Comparison of ENCODE assay signal across 11 mouse cellular contexts in the genomic region with DNA sequence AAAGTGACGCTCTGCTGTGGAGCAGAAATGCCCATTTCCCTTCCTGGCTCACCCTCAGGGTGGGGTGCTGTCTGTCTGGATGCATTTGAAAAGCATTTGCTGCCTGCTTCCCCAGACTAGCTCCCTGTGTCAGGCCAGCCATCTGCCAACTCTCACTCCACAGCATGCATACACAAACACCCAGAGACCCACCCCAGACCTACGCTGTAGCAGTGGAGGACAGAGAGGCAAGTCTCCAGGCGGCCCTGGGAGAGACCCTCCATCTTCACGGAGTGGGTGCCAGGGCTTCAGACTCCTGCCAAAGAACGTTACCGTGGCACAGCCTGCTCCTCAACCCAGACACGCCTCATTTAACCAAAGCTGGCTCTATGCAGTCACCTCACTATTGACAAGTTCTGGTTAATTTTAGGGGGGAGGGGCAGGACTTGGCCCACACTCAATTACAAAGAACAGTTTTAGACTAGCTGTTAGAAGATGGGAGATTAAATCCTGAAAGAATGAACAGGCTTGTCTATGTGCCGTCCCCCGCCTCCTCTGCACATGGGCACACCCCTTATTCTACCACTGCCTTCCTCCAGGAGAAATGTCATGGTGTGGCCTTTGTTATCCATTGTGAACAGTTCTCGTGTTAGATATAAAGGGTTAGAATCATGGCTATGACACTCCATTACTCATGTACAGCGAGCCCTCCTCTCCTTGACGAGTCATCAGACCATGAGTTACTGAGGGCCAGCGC. TPM values are rescaled to one million over a fixed set of nuclear protein-coding genes. Genes with fewer than 3 reads are reported as not detected.
DNase-seq lines count a peak whose midpoint lies in the region; ATAC-seq lines count a peak whose summit lies in the region.
"Had no signal": no experiment of that assay in that cellular context is flagged by ENCODE, and none has a peak within 500 bp of the region (broad histone marks: within the 10 kb centered on the region; RNA-seq: fewer than 3 reads in every experiment).

No protein-coding gene starts in this region.

- peak; percentile 77 for ATAC-seq in neural tube, embryonic 12.5 days (ENCODE audit: low FRiP score, low read depth)
- peak; percentile 40; the same call in 1 of the 2 replicates for ATAC-seq in intestine, embryonic 16.5 days
- peak; percentile 94 for ATAC-seq in neural tube, embryonic 14.5 days (ENCODE audit: low read depth)
- no peak for ATAC-seq in megakaryocyte, adult 5-6 weeks (ENCODE audit: poor library complexity, severe bottlenecking)

- H3K4me2 ChIP-seq in neural tube, embryonic 12.5 days (replicated peaks): no peak overlapping the region
- H3K4me2 ChIP-seq in intestine, embryonic 16.5 days (ENCODE audit: low read depth, low read length): no peak overlapping the region
- no peak overlapping the region for H3K4me2 ChIP-seq in neural tube, embryonic 14.5 days (ENCODE audit: low read depth, low read length)

- no peak overlapping the region for H3K27ac ChIP-seq in neural tube, embryonic 12.5 days
- peak overlapping the region; percentile 27; the same call in 1 of the 2 replicates for H3K27ac ChIP-seq in intestine, embryonic 16.5 days (ENCODE audit: low read length)
- peak overlapping the region; percentile 35; the same call in 1 of the 2 replicates for H3K27ac ChIP-seq in neural tube, embryonic 14.5 days (ENCODE audit: low read depth, low read length)

- peak; percentile 43 to 79 for DNase-seq in cerebellum, postnatal 4 days (ENCODE audit: low spot score in 2 of 2)
- DNase-seq in cerebellum, postnatal 36 days: no peak
- no peak for DNase-seq in neural tube, embryonic 10.5 days (ENCODE audit: extremely low spot score, low spot score)
- no peak for DNase-seq in adrenal gland, postnatal 10 days
- DNase-seq: adrenal gland, postnatal 36 days had no signal

- no peak overlapping the region for H3K9ac ChIP-seq in neural tube, embryonic 12.5 days
- H3K9ac ChIP-seq in intestine, embryonic 16.5 days (ENCODE audit: low read depth, low read length): no peak overlapping the region
- no peak overlapping the region for H3K9ac ChIP-seq in neural tube, embryonic 14.5 days (replicated peaks; ENCODE audit: low read depth, low read length)

- 60% methylated on average over 13 of the region's 13 CpGs for WGBS in neural tube, embryonic 12.5 days
- 55% methylated on average over 13 of the region's 13 CpGs for WGBS in intestine, embryonic 16.5 days
- 41% methylated on average over 13 of the region's 13 CpGs for WGBS in neural tube, embryonic 14.5 days

- no peak overlapping the region for H3K4me3 ChIP-seq in neural tube, embryonic 12.5 days
- H3K4me3 ChIP-seq in intestine, embryonic 16.5 days (ENCODE audit: low read length): no peak overlapping the region
- H3K4me3 ChIP-seq in neural tube, embryonic 14.5 days (ENCODE audit: low read depth, low read length): no peak overlapping the region

- H3K27me3 ChIP-seq in neural tube, embryonic 12.5 days (replicated peaks): no peaks in the 10 kb centered on the region
- H3K27me3 ChIP-seq in intestine, embryonic 16.5 days (replicated peaks; ENCODE audit: control insufficient read depth, insufficient read depth, low read length): no peaks in the 10 kb centered on the region
- H3K27me3 ChIP-seq in neural tube, embryonic 14.5 days (ENCODE audit: control insufficient read depth, insufficient read depth, low read length): no peaks in the 10 kb centered on the region

- H3K36me3 ChIP-seq in neural tube, embryonic 12.5 days: no peaks in the 10 kb centered on the region
- no peaks in the 10 kb centered on the region for H3K36me3 ChIP-seq in intestine, embryonic 16.5 days (ENCODE audit: control insufficient read depth, insufficient read depth, low read length)
- H3K36me3 ChIP-seq in neural tube, embryonic 14.5 days (ENCODE audit: control insufficient read depth, insufficient read depth, low read length): no peaks in the 10 kb centered on the region

- 0 out of 2 replicates have a peak, but pooled peaks cover 4% of the 10 kb centered on the region for H3K4me1 ChIP-seq in neural tube, embryonic 12.5 days
- H3K4me1 ChIP-seq in intestine, embryonic 16.5 days (ENCODE audit: control insufficient read depth, insufficient read depth, low read length): no peaks in the 10 kb centered on the region
- H3K4me1 ChIP-seq in neural tube, embryonic 14.5 days (ENCODE audit: control insufficient read depth, insufficient read depth, low read length): peaks cover 5% of the 10 kb centered on the region; the same call in 1 of the 2 replicates

- no peaks in the 10 kb centered on the region for H3K9me3 ChIP-seq in neural tube, embryonic 12.5 days
- no peaks in the 10 kb centered on the region for H3K9me3 ChIP-seq in intestine, embryonic 16.5 days (ENCODE audit: control insufficient read depth, low read length)
- no peaks in the 10 kb centered on the region for H3K9me3 ChIP-seq in neural tube, embryonic 14.5 days (ENCODE audit: control insufficient read depth, low read length)

RNA-seq across cellular contexts. Expression of gene Chdh, which starts 47.4 kb away (rescaled TPM):
- 0.05 and 0.24 TPM in 2 replicates for polyA plus RNA-seq in neural tube, embryonic 12.5 days (2016; fragmentation: Nextera tagmentation; extraction: Ambion mirVana)
- 2.1 TPM in 2 replicates for polyA plus RNA-seq in intestine, embryonic 16.5 days (2015; fragmentation: Nextera tagmentation; extraction: Ambion mirVana)
- polyA plus RNA-seq in neural tube, embryonic 14.5 days (2014; fragmentation: Nextera tagmentation; extraction: Ambion mirVana): 0.85 and 0.96 TPM in 2 replicates
- total RNA-seq in megakaryocyte, adult 5-6 weeks (2015): 7.2 and 10.4 TPM in 2 replicates
- total RNA-seq in megakaryocyte, adult 5-6 weeks (2017): 9.8 TPM in 2 replicates
- total RNA-seq in adrenal gland, postnatal 10 days (2021): 10 to 100 TPM; 16.1 to 26.4 TPM
- polyA plus RNA-seq: C2C12; limb, embryonic 11.5 days had no signal

RNA-seq across cellular contexts. Expression of gene Il17rb, which starts 47.5 kb away (rescaled TPM):
- 1.0 and 1.4 TPM in 2 replicates for polyA plus RNA-seq in neural tube, embryonic 12.5 days (2016; fragmentation: Nextera tagmentation; extraction: Ambion mirVana)
- polyA plus RNA-seq in intestine, embryonic 16.5 days (2015; fragmentation: Nextera tagmentation; extraction: Ambion mirVana): 0.77 and 0.92 TPM in 2 replicates
- 1.6 and 1.9 TPM in 2 replicates for polyA plus RNA-seq in neural tube, embryonic 14.5 days (2014; fragmentation: Nextera tagmentation; extraction: Ambion mirVana)
- 2.3 and 2.5 TPM in 2 replicates for total RNA-seq in megakaryocyte, adult 5-6 weeks (2015)
- 0.08 and 2.2 TPM in 2 replicates for total RNA-seq in megakaryocyte, adult 5-6 weeks (2017)
- 1 to 10 TPM; 2.1 to 3.0 TPM for total RNA-seq in adrenal gland, postnatal 10 days (2021)

Comparison
In these comparisons a context has a peak if more than half of its experiments do, and no peak if none do; other contexts are left out.
1. DNase-seq: peak in cerebellum, postnatal 4 days (2 of 2); none in cerebellum, postnatal 36 days (0 of 2), neural tube, embryonic 10.5 days (single experiment) and adrenal gland, postnatal 10 days (single experiment).